Mouse (Mus musculus) intestine, embryonic 16.5 days (tissue): Measurements from ENCODE around the gene Hccs. TPM values are rescaled to one million over a fixed set of nuclear protein-coding genes. Genes with fewer than 3 reads are reported as not detected.
A peak's percentile ranks its signal among the peaks of the same experiment; 100 is the strongest.

ENCODE experiments used
- ATAC-seq: fragments of 200-750 bp; cut with Nextera tagmentation; 2 replicates; pipeline ENCODE4 v1.8.0; 2017; ENCODE audit warnings: moderate TSS enrichment, moderate library complexity
- H3K27ac ChIP-seq: fragments of 300-500 bp; sonication (generic); 2 replicates; pipeline ENCODE4 v1.5.1; 2014; ENCODE audit warnings: mild to moderate bottlenecking, low read length
- H3K27me3 ChIP-seq: fragments of 300-500 bp; sonication (generic); replicated peaks from 2 replicates; pipeline ENCODE4 v1.6.1; 2014; ENCODE audit warnings: low read length, control low read depth, mixed read lengths; ENCODE audit not compliant: control insufficient read depth, insufficient read depth
- H3K36me3 ChIP-seq: fragments of 300-500 bp; sonication (generic); 2 replicates; pipeline ENCODE4 v1.6.1; 2014; ENCODE audit warnings: low read length, control low read depth; ENCODE audit not compliant: control insufficient read depth, insufficient read depth
- H3K4me1 ChIP-seq: fragments of 300-500 bp; sonication (generic); 2 replicates; pipeline ENCODE4 v1.6.1; 2014; ENCODE audit warnings: low read length, control low read depth, mixed read lengths; ENCODE audit not compliant: control insufficient read depth, insufficient read depth
- H3K4me2 ChIP-seq: fragments of 300-500 bp; sonication (generic); 2 replicates; pipeline ENCODE4 v1.6.1; 2014; ENCODE audit warnings: low read depth, low read length, control low read depth
- H3K4me3 ChIP-seq: fragments of 300-500 bp; sonication (generic); 2 replicates; pipeline ENCODE4 v1.5.1; 2014; ENCODE audit warnings: mild to moderate bottlenecking, low read length
- H3K9ac ChIP-seq: fragments of 300-500 bp; sonication (generic); 2 replicates; pipeline ENCODE4 v1.6.1; 2014; ENCODE audit warnings: low read depth, low read length
- H3K9me3 ChIP-seq: fragments of 300-500 bp; sonication (generic); 2 replicates; pipeline ENCODE4 v1.6.1; 2016; ENCODE audit warnings: low read length, control low read depth; ENCODE audit not compliant: control insufficient read depth
- WGBS: fragments of 180-500 bp; shearing (Covaris S2); extraction: QIAGEN DNeasy Blood & Tissue Kit; methylation state at CpG from one replicate; pipeline ENCODE4 v1.1.7; 2014; 5-methylcytosine and 5-hydroxymethylcytosine counted together
- polyA plus RNA-seq: library from polyadenylated mRNA; unstranded; fragments of >200 nt; fragmentation: Nextera tagmentation; extraction: Ambion mirVana; gene quantifications from 2 replicates; pipeline ENCODE4 v1.2.1, GENCODE M21; 2015

Gene Hccs
- polyA plus RNA-seq, 1 experiment from 2014 or later: 27.7 TPM

- ATAC-seq: no peak
- WGBS: 36% methylated on average over 3 of the region's 3 CpGs
- H3K36me3 ChIP-seq: no peaks in the 10 kb centered on the region
- H3K27me3 ChIP-seq: no peaks in the 10 kb centered on the region
- no peak overlapping the region for H3K27ac ChIP-seq
- H3K4me1 ChIP-seq: no peaks in the 10 kb centered on the region
- no peak overlapping the region for H3K9ac ChIP-seq
- no peaks in the 10 kb centered on the region for H3K9me3 ChIP-seq
- no peak overlapping the region for H3K4me3 ChIP-seq
- H3K4me2 ChIP-seq: no peak overlapping the region
Measured at GRCm38 (mm10) chrX:169303945-169304344, 16.2 kb downstream of the Hccs start.

GRCm38 (mm10) chrX:169302271-169303045 is 17.7 kb downstream of the Hccs start:
- no peak for ATAC-seq
- H3K4me2 ChIP-seq: no peak overlapping the region

GRCm38 (mm10) chrX:169299579-169299978 is 20.6 kb downstream of the Hccs start:
- no peaks in the 10 kb centered on the region for H3K27me3 ChIP-seq
- H3K4me3 ChIP-seq: no peak overlapping the region
- H3K27ac ChIP-seq: no peak overlapping the region
- no peak overlapping the region for H3K4me2 ChIP-seq
- H3K36me3 ChIP-seq: no peaks in the 10 kb centered on the region
- WGBS: 69% methylated on average over 4 of the region's 4 CpGs
- H3K9me3 ChIP-seq: no peaks in the 10 kb centered on the region
- no peak for ATAC-seq
- no peaks in the 10 kb centered on the region for H3K4me1 ChIP-seq
- no peak overlapping the region for H3K9ac ChIP-seq

More at GRCm38 (mm10) chrX:169302271-169303045, 17.7 kb downstream of the Hccs start:
- no peak overlapping the region for H3K9ac ChIP-seq
- H3K27me3 ChIP-seq: no peaks in the 10 kb centered on the region
- H3K27ac ChIP-seq: no peak overlapping the region
- H3K4me3 ChIP-seq: no peak overlapping the region
- H3K9me3 ChIP-seq: no peaks in the 10 kb centered on the region
- H3K36me3 ChIP-seq: no peaks in the 10 kb centered on the region
- WGBS: 70% methylated on average over 26 of the region's 26 CpGs
- no peaks in the 10 kb centered on the region for H3K4me1 ChIP-seq

GRCm38 (mm10) chrX:169263433-169264172 is 56.6 kb downstream of the Hccs start:
- Histone ChIP-seq H3K4me1 (no peaks in the 10 kb centered on the region), H3K27me3 (no peaks in the 10 kb centered on the region), H3K36me3 (no peaks in the 10 kb centered on the region), H3K4me2 (no peak overlapping the region), H3K9ac (no peak overlapping the region), H3K27ac (no peak overlapping the region), H3K9me3 (no peaks in the 10 kb centered on the region), H3K4me3 (no peak overlapping the region)
- no peak for ATAC-seq
- WGBS: 65% methylated on average over 8 of the region's 8 CpGs

GRCm38 (mm10) chrX:169262212-169262611 is 58.0 kb downstream of the Hccs start:
- no peaks in the 10 kb centered on the region for H3K4me1 ChIP-seq
- H3K4me2 ChIP-seq: no peak overlapping the region
- no peak overlapping the region for H3K9ac ChIP-seq
- no peaks in the 10 kb centered on the region for H3K9me3 ChIP-seq
- H3K4me3 ChIP-seq: no peak overlapping the region
- no peak overlapping the region for H3K27ac ChIP-seq
- no peaks in the 10 kb centered on the region for H3K27me3 ChIP-seq
- 60% methylated on average over 2 of the region's 2 CpGs for WGBS
- no peak for ATAC-seq
- H3K36me3 ChIP-seq: no peaks in the 10 kb centered on the region

GRCm38 (mm10) chrX:169261034-169261433 is 59.1 kb downstream of the Hccs start:
- Histone ChIP-seq H3K9ac (no peak overlapping the region), H3K27me3 (no peaks in the 10 kb centered on the region), H3K9me3 (no peaks in the 10 kb centered on the region), H3K4me2 (no peak overlapping the region), H3K4me1 (no peaks in the 10 kb centered on the region), H3K36me3 (no peaks in the 10 kb centered on the region), H3K27ac (no peak overlapping the region), H3K4me3 (no peak overlapping the region)
- ATAC-seq: no peak
- WGBS: 79% methylated on average over 3 of the region's 3 CpGs

GRCm38 (mm10) chrX:169256741-169257140 is 63.4 kb downstream of the Hccs start:
- ATAC-seq: no peak
- Histone ChIP-seq H3K9ac (no peak overlapping the region), H3K27ac (no peak overlapping the region), H3K27me3 (no peaks in the 10 kb centered on the region), H3K4me2 (no peak overlapping the region), H3K4me1 (no peaks in the 10 kb centered on the region), H3K9me3 (no peaks in the 10 kb centered on the region), H3K36me3 (no peaks in the 10 kb centered on the region), H3K4me3 (no peak overlapping the region)

- Histone ChIP-seq H3K4me1 (no peaks in the 10 kb centered on the region), H3K9me3 (no peaks in the 10 kb centered on the region), H3K4me2 (no peak overlapping the region), H3K9ac (no peak overlapping the region), H3K27ac (no peak overlapping the region), H3K4me3 (no peak overlapping the region), H3K36me3 (no peaks in the 10 kb centered on the region), H3K27me3 (no peaks in the 10 kb centered on the region)
- 67% methylated on average over 1 of the region's 1 CpGs for WGBS
- ATAC-seq: no peak
Measured at GRCm38 (mm10) chrX:169255915-169256314, 64.3 kb downstream of the Hccs start.

- Histone ChIP-seq H3K36me3 (no peaks in the 10 kb centered on the region), H3K4me2 (no peak overlapping the region), H3K9me3 (no peaks in the 10 kb centered on the region), H3K4me3 (no peak overlapping the region), H3K4me1 (no peaks in the 10 kb centered on the region), H3K27me3 (no peaks in the 10 kb centered on the region; the same call in 1 of the 2 replicates), H3K9ac (no peak overlapping the region), H3K27ac (no peak overlapping the region)
- ATAC-seq: peak; percentile 91
- WGBS: 55% methylated on average over 3 of the region's 3 CpGs
Measured at GRCm38 (mm10) chrX:169222357-169223062, 97.7 kb downstream of the Hccs start.
